Mouse (Mus musculus): ENCODE results near the gene Pla2g10.

DNA sequence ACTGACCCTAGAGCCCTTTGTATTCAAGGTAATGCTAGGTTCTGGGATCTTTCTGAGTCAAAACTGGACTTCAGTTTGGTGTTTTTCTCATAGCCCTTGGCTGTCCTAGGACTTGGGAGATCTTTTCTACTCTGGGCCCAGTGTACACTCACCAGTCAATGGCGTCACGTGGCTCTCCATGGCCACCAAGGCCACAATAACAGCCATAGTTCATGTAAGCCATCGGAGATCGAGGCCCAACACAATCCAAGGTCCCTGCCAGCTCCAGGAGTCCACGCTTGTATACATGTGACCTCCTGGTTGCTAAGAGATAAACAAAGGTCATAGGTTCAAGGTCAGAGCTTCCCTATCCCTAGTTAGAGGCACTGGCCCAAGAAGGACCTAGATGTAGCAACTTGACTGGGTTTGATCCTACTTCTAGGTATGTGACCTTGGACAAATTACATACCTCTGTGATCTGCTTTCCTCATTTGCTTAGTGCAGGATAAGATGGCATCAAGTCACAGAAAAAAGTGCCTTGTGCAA, 2.9 kb downstream of the Pla2g10 start:
- TF ChIP-seq CTCF (IDR thresholded peaks at IDR 0.05; ENCODE audit: insufficient read depth, low read length) (no peak), POLR2A (IDR thresholded peaks at IDR 0.05; ENCODE audit: borderline replicate concordance, extremely low read depth, low read depth, low read length) (no peak)

Measured in lung, adult 2 months (tissue).